Comparison of ENCODE assay signal across 8 mouse cellular contexts in the genomic region with DNA sequence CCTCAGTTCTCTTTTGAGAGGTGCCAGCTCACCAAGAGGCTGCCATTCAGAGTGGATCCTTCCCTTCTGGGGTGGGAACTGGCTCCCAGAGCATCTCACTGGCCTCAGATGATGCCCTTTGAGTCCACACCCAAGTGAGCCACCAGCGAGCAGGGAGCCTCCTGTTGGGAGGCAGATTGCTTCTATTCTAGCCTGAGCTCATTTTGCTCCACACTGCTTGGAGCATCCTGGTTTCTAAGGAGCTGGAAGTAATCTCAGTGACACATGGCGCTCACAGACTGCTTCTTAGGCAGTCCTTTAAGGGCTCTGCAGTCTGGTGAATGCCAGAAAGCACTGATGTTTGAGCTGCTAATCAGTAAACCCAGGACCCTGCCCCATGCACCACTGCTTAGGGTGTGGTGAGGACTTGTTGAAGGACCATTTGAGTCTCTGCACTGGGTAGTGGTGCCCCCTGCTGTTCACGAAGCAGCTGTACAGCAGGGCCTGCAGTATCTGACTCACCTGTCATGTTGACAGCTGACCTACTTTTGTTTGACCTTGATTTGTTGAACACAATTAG. TPM values are rescaled to one million over a fixed set of nuclear protein-coding genes. Genes with fewer than 3 reads are reported as not detected.
DNase-seq lines count a peak whose midpoint lies in the region; ATAC-seq lines count a peak whose summit lies in the region.

No protein-coding gene starts in this region.

- peak; percentile 56 for DNase-seq in CD4-positive helper T cell, adult 2 months (ENCODE audit: low read depth, low spot score)
- DNase-seq in R1 (ENCODE audit: low read depth, low spot score), result peak; percentile 80
- DNase-seq in heart, adult 9 months (ENCODE audit: low spot score in 2 of 2), result peak; percentile 21 to 25
- peak; percentile 64 for DNase-seq in kidney, adult 9 months
- peak; percentile 52 for DNase-seq in lung, postnatal 10 days
- DNase-seq in right cerebral cortex, postnatal 10 days (ENCODE audit: low spot score in 2 of 2), result peak; percentile 63 to 79
- no peak for DNase-seq in ovary, postnatal 14 days (ENCODE audit: low spot score)

- ATAC-seq in common myeloid progenitor, adult 5-6 weeks (replicated peaks; ENCODE audit: low read depth, poor library complexity, severe bottlenecking), result peak; percentile 78; the same call in 1 of the 2 replicates

RNA-seq across cellular contexts. Expression of a gene that starts 43.2 kb away (rescaled TPM):
- 6.4 and 9.0 TPM in 2 replicates for total RNA-seq in common myeloid progenitor, adult 5-6 weeks (2017)
